Mouse (Mus musculus) heart, postnatal 0 days (tissue): ENCODE measurements around the gene Prr14. TPM values are rescaled to one million over a fixed set of nuclear protein-coding genes. Genes with fewer than 3 reads are reported as not detected.

Source experiments
- ATAC-seq: fragments of 200-750 bp; cut with Nextera tagmentation; 2 replicates; pipeline ENCODE4 v1.8.0; 2017; ENCODE audit warnings: low read depth, moderate number of reproducible peaks, moderate library complexity; ENCODE audit not compliant: insufficient read depth
- DNase-seq: peaks from one replicate; pipeline ENCODE4 v3.0.0-alpha.2; 2016; ENCODE audit warnings: low spot score
- H3K27ac ChIP-seq: fragments of 300-500 bp; sonication (generic); 2 replicates; pipeline ENCODE4 v1.5.1; 2014; ENCODE audit warnings: low read depth, mild to moderate bottlenecking
- H3K27me3 ChIP-seq: fragments of 300-500 bp; sonication (generic); 2 replicates; pipeline ENCODE4 v1.6.1; 2014; ENCODE audit warnings: low read length, mixed read lengths; ENCODE audit not compliant: control insufficient read depth, insufficient read depth
- H3K36me3 ChIP-seq: fragments of 300-500 bp; sonication (generic); replicated peaks from 2 replicates; pipeline ENCODE4 v1.6.1; 2014; ENCODE audit warnings: low read length, mixed read lengths; ENCODE audit not compliant: control insufficient read depth, insufficient read depth
- H3K4me1 ChIP-seq: fragments of 300-500 bp; sonication (generic); 2 replicates; pipeline ENCODE4 v1.6.1; 2014; ENCODE audit warnings: antibody characterized with exemption; ENCODE audit not compliant: control insufficient read depth, insufficient read depth
- H3K4me2 ChIP-seq: fragments of 300-500 bp; sonication (generic); 2 replicates; pipeline ENCODE4 v1.6.1; 2014; ENCODE audit warnings: low read depth, mild to moderate bottlenecking, low read length, moderate library complexity
- H3K4me3 ChIP-seq: fragments of 300-500 bp; sonication (generic); 2 replicates; pipeline ENCODE4 v1.5.1; 2014; ENCODE audit warnings: low read depth, low read length
- H3K9ac ChIP-seq: fragments of 300-500 bp; sonication (generic); replicated peaks from 2 replicates; pipeline ENCODE4 v1.6.1; 2014; ENCODE audit warnings: low read depth, low read length, mixed read lengths
- H3K9me3 ChIP-seq: fragments of 300-500 bp; sonication (generic); replicated peaks from 2 replicates; pipeline ENCODE4 v1.6.1; 2016; ENCODE audit warnings: low read length; ENCODE audit not compliant: control insufficient read depth
- CTCF ChIP-seq: IDR thresholded peaks from 2 replicates; pipeline ENCODE4 v1.5.1; 2016; ENCODE audit warnings: antibody characterized with exemption, control low read depth, low read depth
- EP300 ChIP-seq: IDR thresholded peaks from 2 replicates; pipeline ENCODE4 v1.6.1; 2016; ENCODE audit warnings: antibody characterized with exemption, low read depth
- WGBS: fragments of 180-500 bp; shearing (Covaris S2); extraction: QIAGEN DNeasy Blood & Tissue Kit; methylation state at CpG from one replicate; pipeline ENCODE4 v1.1.7; 2014; 5-methylcytosine and 5-hydroxymethylcytosine counted together
- polyA plus RNA-seq: library from polyadenylated mRNA; unstranded; fragments of >200 nt; fragmentation: Nextera tagmentation; extraction: Ambion mirVana; gene quantifications from 2 replicates; pipeline ENCODE4 v1.2.1, GENCODE M21; 2015
- total RNA-seq: library from RNA; depleted of rRNA; stranded (reverse); fragments of >200 nt; gene quantifications from 2 replicates; pipeline ENCODE4 v1.2.3, GENCODE M21; 2014; ENCODE audit warnings: low replicate concordance

Prr14 gene
- total and polyA plus RNA-seq, 2 experiments from 2014 or later = 24.7 to 35.4 TPM

GRCm38 (mm10) chr7:127425911-127426310 is 33.5 kb upstream of the Prr14 start:
- peaks cover 4% of the 10 kb centered on the region for H3K4me1 ChIP-seq
- no peak for DNase-seq
- WGBS = 78% methylated on average over 2 of the region's 2 CpGs
- H3K36me3 ChIP-seq = no peaks in the 10 kb centered on the region
- H3K27ac ChIP-seq = peak overlapping the region; percentile 35; the same call in 1 of the 2 replicates
- no peak overlapping the region for H3K4me3 ChIP-seq
- no peak for TF ChIP-seq EP300
- TF ChIP-seq CTCF = no peak
- no peaks in the 10 kb centered on the region for H3K9me3 ChIP-seq
- H3K27me3 ChIP-seq = peaks cover 3% of the 10 kb centered on the region; the same call in 1 of the 2 replicates
- no peak overlapping the region for H3K4me2 ChIP-seq
- no peak overlapping the region for H3K9ac ChIP-seq
- no peak for ATAC-seq

GRCm38 (mm10) chr7:127426354-127426753 is 33.1 kb upstream of the Prr14 start:
- Histone ChIP-seq H3K4me2 (no peak overlapping the region), H3K36me3 (no peaks in the 10 kb centered on the region), H3K4me3 (no peak overlapping the region), H3K4me1 (peaks cover 1% of the 10 kb centered on the region), H3K27ac (no peak overlapping the region), H3K9me3 (no peaks in the 10 kb centered on the region), H3K9ac (no peak overlapping the region), H3K27me3 (peaks cover 3% of the 10 kb centered on the region; the same call in 1 of the 2 replicates)
- ATAC-seq (no peak), DNase-seq (peak; percentile 36)
- TF ChIP-seq EP300 = peak; percentile 71; the same call in 1 of the 2 replicates
- TF ChIP-seq CTCF = no peak
- WGBS = 39% methylated on average over 3 of the region's 3 CpGs

GRCm38 (mm10) chr7:127435206-127435605 is 24.2 kb upstream of the Prr14 start:
- Histone ChIP-seq H3K4me2 (no peak overlapping the region), H3K9ac (no peak overlapping the region), H3K4me3 (no peak overlapping the region), H3K27ac (no peak overlapping the region), H3K27me3 (no peaks in the 10 kb centered on the region), H3K36me3 (no peaks in the 10 kb centered on the region), H3K9me3 (peaks cover 7% of the 10 kb centered on the region; the same call in 1 of the 2 replicates), H3K4me1 (no peaks in the 10 kb centered on the region)
- WGBS = 75% methylated on average over 4 of the region's 4 CpGs
- ATAC-seq (no peak), DNase-seq (no peak)
- TF ChIP-seq EP300 (no peak), CTCF (no peak)

- TF ChIP-seq CTCF (peak; percentile 34), EP300 (no peak)
- no peak overlapping the region for H3K9ac ChIP-seq
- DNase-seq = no peak
Observed at GRCm38 (mm10) chr7:127437724-127438123, 21.7 kb upstream of the Prr14 start.

GRCm38 (mm10) chr7:127443976-127444375 is 15.4 kb upstream of the Prr14 start:
- H3K9me3 ChIP-seq = no peaks in the 10 kb centered on the region
- DNase-seq (no peak), ATAC-seq (no peak)
- WGBS = 89% methylated on average over 20 of the region's 20 CpGs
- H3K9ac ChIP-seq = no peak overlapping the region
- H3K36me3 ChIP-seq = peaks cover 27% of the 10 kb centered on the region
- no peaks in the 10 kb centered on the region for H3K27me3 ChIP-seq
- TF ChIP-seq EP300 (no peak), CTCF (no peak)
- no peak overlapping the region for H3K4me2 ChIP-seq
- no peak overlapping the region for H3K4me3 ChIP-seq
- no peaks in the 10 kb centered on the region for H3K4me1 ChIP-seq
- H3K27ac ChIP-seq = no peak overlapping the region

More at GRCm38 (mm10) chr7:127437724-127438123, 21.7 kb upstream of the Prr14 start:
- H3K4me1 ChIP-seq = no peaks in the 10 kb centered on the region
- H3K9me3 ChIP-seq = peaks cover 7% of the 10 kb centered on the region; the same call in 1 of the 2 replicates
- no peak for ATAC-seq
- WGBS = 86% methylated on average over 3 of the region's 3 CpGs
- H3K4me2 ChIP-seq = no peak overlapping the region
- H3K4me3 ChIP-seq = no peak overlapping the region
- H3K27me3 ChIP-seq = no peaks in the 10 kb centered on the region
- no peak overlapping the region for H3K27ac ChIP-seq
- H3K36me3 ChIP-seq = peaks cover 7% of the 10 kb centered on the region; the same call in 1 of the 2 replicates
